Mouse (Mus musculus) myocyte (in vitro differentiated cells): ENCODE measurements around the gene Lrrc49. TPM values are rescaled to one million over a fixed set of nuclear protein-coding genes. Genes with fewer than 3 reads are reported as not detected.

Source experiments
- H3K27me3 ChIP-seq: one replicate; pipeline ENCODE4 v1.6.1; 2011; ENCODE audit not compliant: control insufficient read depth, insufficient read depth, insufficient read length
- H3K36me3 ChIP-seq: one replicate; pipeline ENCODE4 v1.6.1; 2011; ENCODE audit not compliant: control insufficient read depth, insufficient read depth
- H3K4me2 ChIP-seq: one replicate; pipeline ENCODE4 v1.6.1; 2011; ENCODE audit warnings: low read depth, control low read depth
- H3K4me3 ChIP-seq: one replicate; pipeline ENCODE4 v1.5.1; 2011; ENCODE audit warnings: mild to moderate bottlenecking, control low read depth, moderate library complexity
- H3K79me2 ChIP-seq: one replicate; pipeline ENCODE4 v1.6.1; 2011; ENCODE audit not compliant: control insufficient read depth, insufficient read depth
- H3ac ChIP-seq: one replicate; pipeline ENCODE4 v1.6.1; 2011; ENCODE audit not compliant: control insufficient read depth, insufficient read length
- CEBPB ChIP-seq: IDR thresholded peaks from 2 replicates; pipeline ENCODE4 v1.6.1; 2011; ENCODE audit warnings: mild to moderate bottlenecking, moderate library complexity; ENCODE audit not compliant: poor library complexity, insufficient read depth, severe bottlenecking
- E2F4 ChIP-seq: IDR thresholded peaks from one replicate; pipeline ENCODE4 v1.6.1; 2011; ENCODE audit warnings: mild to moderate bottlenecking, control low read depth, moderate library complexity; ENCODE audit not compliant: insufficient read depth
- MAX ChIP-seq: IDR thresholded peaks from one replicate; pipeline ENCODE4 v1.6.1; 2011; ENCODE audit warnings: low read depth, mild to moderate bottlenecking, control low read depth
- MYOD1 ChIP-seq, 3 experiments: IDR thresholded peaks; one replicate each; pipeline ENCODE4 v1.6.1; 2011; ENCODE audit warnings: control low read depth in 2 of 3, low read depth in 2 of 3, mild to moderate bottlenecking in 2 of 3, moderate library complexity in 1 of 3; ENCODE audit not compliant: insufficient read length in 2 of 3, control insufficient read depth in 1 of 3
- MYOG ChIP-seq, 3 experiments: IDR thresholded peaks; one replicate each; pipeline ENCODE4 v1.6.1; 2011; ENCODE audit warnings: control low read depth in 2 of 3, low read depth in 2 of 3, mild to moderate bottlenecking in 2 of 3; ENCODE audit not compliant: insufficient read length in 2 of 3, control insufficient read depth in 1 of 3, insufficient read depth in 1 of 3
- POLR2A ChIP-seq: IDR thresholded peaks from one replicate; pipeline ENCODE4 v1.6.1; 2011; ENCODE audit warnings: low read depth, mild to moderate bottlenecking, control low read depth, moderate library complexity; ENCODE audit not compliant: insufficient read length
- POLR2AphosphoS2 ChIP-seq: IDR thresholded peaks from one replicate; pipeline ENCODE4 v1.6.1; 2011; ENCODE audit warnings: low read depth, control low read depth; ENCODE audit not compliant: insufficient read length
- REST ChIP-seq: IDR thresholded peaks from one replicate; pipeline ENCODE4 v1.6.1; 2011; ENCODE audit warnings: mild to moderate bottlenecking, control low read depth, moderate library complexity; ENCODE audit not compliant: insufficient read depth, insufficient read length
- SRF ChIP-seq: IDR thresholded peaks from one replicate; pipeline ENCODE4 v1.6.1; 2011; ENCODE audit warnings: low read depth; ENCODE audit not compliant: control insufficient read depth, insufficient read length
- TCF12 ChIP-seq: IDR thresholded peaks from one replicate; pipeline ENCODE4 v1.6.1; 2011; ENCODE audit warnings: mild to moderate bottlenecking, control low read depth; ENCODE audit not compliant: poor library complexity, insufficient read depth, severe bottlenecking
- TCF3 ChIP-seq: IDR thresholded peaks from one replicate; pipeline ENCODE4 v1.6.1; 2011; ENCODE audit warnings: low read depth, control low read depth; ENCODE audit not compliant: insufficient read length
- USF1 ChIP-seq: IDR thresholded peaks from one replicate; pipeline ENCODE4 v1.6.1; 2011; ENCODE audit warnings: low read depth, mild to moderate bottlenecking, control low read depth, moderate library complexity
- polyA plus RNA-seq: library from polyadenylated mRNA; unstranded; fragments of >200 nt; fragmentation: generic; extraction: Trizol; gene quantifications from one replicate; pipeline ENCODE4 v1.2.1, GENCODE M21; 2012; ENCODE audit warnings: missing spikeins

Gene Lrrc49
- polyA plus RNA-seq, 1 experiment = 5.8 TPM

GRCm38 (mm10) chr9:60708606-60709005 lies 20.6 kb upstream of the Lrrc49 start:
- Histone ChIP-seq H3K36me3 (no peaks in the 10 kb centered on the region), H3K27me3 (no peaks in the 10 kb centered on the region), H3ac (no peak overlapping the region), H3K79me2 (no peaks in the 10 kb centered on the region), H3K4me3 (no peak overlapping the region), H3K4me2 (no peak overlapping the region)
- TF ChIP-seq E2F4 (no peak), SRF (no peak), MYOD1 (IDR thresholded peaks at IDR 0.05; ENCODE audit: control insufficient read depth in 1 of 3, insufficient read length in 2 of 3, low read depth in 2 of 3) (no peak), MYOG (IDR thresholded peaks at IDR 0.05; ENCODE audit: control insufficient read depth in 1 of 3, insufficient read depth in 1 of 3, insufficient read length in 2 of 3, low read depth in 2 of 3) (no peak), TCF12 (no peak), POLR2A (no peak), CEBPB (no peak), USF1 (no peak), POLR2AphosphoS2 (no peak)

DNA sequence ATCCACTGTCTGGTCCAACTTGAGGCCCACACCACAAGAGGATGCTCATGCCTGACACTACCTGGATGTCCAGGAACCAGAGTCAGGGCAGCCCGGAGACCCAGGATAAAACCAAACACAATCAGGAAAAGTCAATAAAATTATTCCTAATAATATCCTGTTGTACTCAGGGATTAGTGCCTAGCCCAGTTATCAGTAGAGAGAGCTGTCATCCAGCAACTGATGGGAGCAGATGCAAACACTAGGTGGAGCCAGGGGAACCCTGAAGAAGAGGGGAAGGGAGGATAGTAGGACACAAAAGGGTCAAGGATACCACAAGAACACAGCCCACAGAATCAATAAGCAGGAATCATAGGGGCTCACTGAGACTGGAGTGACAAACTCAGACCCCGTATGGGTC lies 19.6 kb upstream of the Lrrc49 start:
- Histone ChIP-seq H3K79me2 (no peaks in the 10 kb centered on the region), H3ac (no peak overlapping the region), H3K36me3 (no peaks in the 10 kb centered on the region), H3K4me3 (no peak overlapping the region), H3K27me3 (no peaks in the 10 kb centered on the region), H3K4me2 (no peak overlapping the region)
- TF ChIP-seq POLR2AphosphoS2 (no peak), TCF3 (no peak), SRF (no peak), POLR2A (no peak), TCF12 (no peak), CEBPB (no peak), MYOD1 (IDR thresholded peaks at IDR 0.05; ENCODE audit: control insufficient read depth in 1 of 3, insufficient read length in 2 of 3, low read depth in 2 of 3) (no peak), E2F4 (no peak), USF1 (no peak), REST (no peak), MAX (no peak), MYOG (IDR thresholded peaks at IDR 0.05; ENCODE audit: control insufficient read depth in 1 of 3, insufficient read depth in 1 of 3, insufficient read length in 2 of 3, low read depth in 2 of 3) (no peak)

DNA sequence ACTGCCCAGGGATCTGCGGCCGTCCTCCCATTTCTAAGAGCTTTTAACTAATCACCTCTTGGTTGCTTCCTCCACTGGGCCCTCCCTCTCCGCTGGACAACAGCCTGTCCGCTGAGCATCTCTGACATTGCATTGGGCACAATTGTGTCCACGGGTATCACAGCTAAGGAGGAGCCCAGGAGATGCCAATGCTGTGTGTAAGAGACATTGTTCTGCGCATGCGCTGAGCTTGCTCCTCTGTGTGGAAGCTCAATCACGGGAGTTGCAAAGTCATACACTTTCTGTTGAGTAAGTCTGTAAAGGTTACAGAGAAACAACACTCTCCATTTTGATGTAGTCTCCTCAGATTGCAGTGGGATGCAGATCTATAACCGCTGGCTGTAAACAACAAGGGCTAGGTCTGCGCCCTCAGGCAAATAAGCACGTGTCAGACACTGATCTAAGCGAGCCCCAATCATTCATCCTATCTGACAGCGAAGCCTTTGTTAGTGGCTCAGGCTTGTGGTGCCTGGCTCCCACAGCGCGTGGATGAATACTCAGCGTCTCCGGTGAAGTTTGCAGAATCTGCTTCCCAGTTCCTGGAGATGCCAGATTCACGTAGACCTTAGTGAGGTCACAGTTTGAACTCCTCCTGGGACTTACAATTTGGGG lies 11.7 kb upstream of the Lrrc49 start:
- Histone ChIP-seq H3K4me3 (no peak overlapping the region), H3K36me3 (no peaks in the 10 kb centered on the region), H3K27me3 (no peaks in the 10 kb centered on the region), H3K79me2 (no peaks in the 10 kb centered on the region), H3ac (no peak overlapping the region), H3K4me2 (no peak overlapping the region)
- TF ChIP-seq MYOG (IDR thresholded peaks at IDR 0.05; ENCODE audit: control insufficient read depth in 1 of 3, insufficient read depth in 1 of 3, insufficient read length in 2 of 3, low read depth in 2 of 3) (no peak), SRF (no peak)

DNA sequence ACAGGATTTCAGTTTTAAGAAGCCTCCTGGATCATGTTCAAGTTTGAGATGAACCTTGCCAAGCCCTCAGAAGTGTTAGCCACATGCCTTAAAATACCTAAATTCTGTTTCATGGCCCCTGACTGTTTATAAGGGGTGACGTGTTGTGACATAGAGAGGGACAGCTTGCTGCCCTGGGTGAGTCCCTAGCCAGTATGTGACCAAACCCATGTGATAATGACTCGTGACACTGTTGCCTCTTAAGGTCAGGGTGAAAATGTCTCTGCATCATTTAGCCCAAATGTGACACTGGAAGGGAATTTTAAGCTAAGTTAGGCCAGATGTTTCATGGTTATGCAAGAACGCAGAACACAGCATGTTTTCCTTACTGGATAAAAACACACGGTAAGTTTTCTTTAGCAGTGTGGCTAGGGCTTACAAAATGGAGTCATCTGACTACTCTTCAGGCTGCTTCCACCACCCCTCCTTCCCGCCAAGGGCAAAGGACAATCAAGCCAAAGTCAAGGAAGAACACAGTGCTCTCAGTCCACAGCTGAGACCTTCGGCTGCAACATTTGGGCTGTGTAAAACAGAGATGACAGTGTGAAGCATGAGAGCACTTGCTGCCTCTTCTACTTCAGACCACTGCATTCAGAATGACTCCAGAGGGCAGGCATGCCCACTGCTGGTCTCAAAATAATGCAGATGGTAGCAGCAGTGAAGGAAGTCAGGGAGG lies 8.5 kb upstream of the Lrrc49 start:
- TF ChIP-seq SRF (no peak), MYOD1 (IDR thresholded peaks at IDR 0.05; ENCODE audit: control insufficient read depth in 1 of 3, insufficient read length in 2 of 3, low read depth in 2 of 3) (no peak), TCF3 (no peak), MYOG (IDR thresholded peaks at IDR 0.05; ENCODE audit: control insufficient read depth in 1 of 3, insufficient read depth in 1 of 3, insufficient read length in 2 of 3, low read depth in 2 of 3) (no peak), E2F4 (no peak), USF1 (no peak)

GRCm38 (mm10) chr9:60693986-60694385 lies 6.0 kb upstream of the Lrrc49 start:
- TF ChIP-seq MYOG (IDR thresholded peaks at IDR 0.05; ENCODE audit: control insufficient read depth in 1 of 3, insufficient read depth in 1 of 3, insufficient read length in 2 of 3, low read depth in 2 of 3) = no peak
- no peak for TF ChIP-seq MYOD1 (IDR thresholded peaks at IDR 0.05; ENCODE audit: control insufficient read depth in 1 of 3, insufficient read length in 2 of 3, low read depth in 2 of 3)
- TF ChIP-seq TCF12 = no peak
- no peak for TF ChIP-seq USF1
- TF ChIP-seq MAX = no peak
- no peak for TF ChIP-seq TCF3
- no peak for TF ChIP-seq POLR2A
- TF ChIP-seq POLR2AphosphoS2 = no peak
- TF ChIP-seq E2F4 = no peak
- no peak for TF ChIP-seq REST
- TF ChIP-seq CEBPB = no peak
- TF ChIP-seq SRF = no peak

More for the DNA sequence above, 8.5 kb upstream of the Lrrc49 start:
- H3K27me3 ChIP-seq = no peaks in the 10 kb centered on the region
- H3K36me3 ChIP-seq = no peaks in the 10 kb centered on the region
- H3K4me3 ChIP-seq = no peak overlapping the region
- H3K79me2 ChIP-seq = no peaks in the 10 kb centered on the region
- no peak overlapping the region for H3ac ChIP-seq
- no peak overlapping the region for H3K4me2 ChIP-seq

More at GRCm38 (mm10) chr9:60693986-60694385, 6.0 kb upstream of the Lrrc49 start:
- Histone ChIP-seq H3K79me2 (no peaks in the 10 kb centered on the region), H3K27me3 (no peaks in the 10 kb centered on the region), H3K36me3 (no peaks in the 10 kb centered on the region), H3K4me2 (no peak overlapping the region), H3K4me3 (no peak overlapping the region), H3ac (no peak overlapping the region)
